Mouse (Mus musculus): ENCODE measurements around the gene Gm11084.
"Not testable (repeated sequence)": the region's sequence is repeated elsewhere in the genome, so short reads cannot be mapped to it uniquely, and the experiment has no call there.

Gm11084 gene

GRCm38 (mm10) chr2:72992497-72992896, 6.0 kb upstream of the Gm11084 start:
- no peak for DNase-seq

- not testable (repeated sequence) for DNase-seq
Observed at GRCm38 (mm10) chr2:72988945-72989344, 2.4 kb upstream of the Gm11084 start.

GRCm38 (mm10) chr2:72985516-72985915, 1.0 kb downstream of the Gm11084 start:
- DNase-seq, result no peak

- DNase-seq, result no peak
Observed at GRCm38 (mm10) chr2:72984806-72985205, 1.7 kb downstream of the Gm11084 start.

GRCm38 (mm10) chr2:72983211-72983610, 3.3 kb downstream of the Gm11084 start:
- no peak for DNase-seq

- DNase-seq, result no peak
Observed at GRCm38 (mm10) chr2:72982110-72982785, 4.3 kb downstream of the Gm11084 start.

- DNase-seq, result no peak
Observed at GRCm38 (mm10) chr2:72981441-72982109, 4.9 kb downstream of the Gm11084 start.

- no peak for DNase-seq
Observed at GRCm38 (mm10) chr2:72981075-72981420, 5.5 kb downstream of the Gm11084 start.

- peak; percentile 98 for DNase-seq
Observed at GRCm38 (mm10) chr2:72980337-72981074, 6.0 kb downstream of the Gm11084 start, which contains the start of gene Sp3. TSS of gene Sp3 (minus strand) at chr2:72980446.

- DNase-seq, result peak; percentile 77
Observed at GRCm38 (mm10) chr2:72979659-72980071, 6.9 kb downstream of the Gm11084 start.

- DNase-seq, result peak; percentile 84
Observed at GRCm38 (mm10) chr2:72978901-72979658, 7.4 kb downstream of the Gm11084 start.

- no peak for DNase-seq
Observed at GRCm38 (mm10) chr2:72978473-72978872, 8.0 kb downstream of the Gm11084 start.

- DNase-seq, result no peak
Observed at GRCm38 (mm10) chr2:72977272-72977671, 9.2 kb downstream of the Gm11084 start.

- no peak for DNase-seq
Observed at GRCm38 (mm10) chr2:72976036-72976435, 10.5 kb downstream of the Gm11084 start.

GRCm38 (mm10) chr2:72970831-72971230, 15.7 kb downstream of the Gm11084 start:
- no peak for DNase-seq

- DNase-seq, result no peak
Observed at GRCm38 (mm10) chr2:72970302-72970701, 16.2 kb downstream of the Gm11084 start.

- no peak for DNase-seq
Observed at GRCm38 (mm10) chr2:72968536-72968935, 18.0 kb downstream of the Gm11084 start.

GRCm38 (mm10) chr2:72965450-72965849, 21.1 kb downstream of the Gm11084 start:
- no peak for DNase-seq

GRCm38 (mm10) chr2:72956415-72956814, 30.1 kb downstream of the Gm11084 start:
- no peak for DNase-seq

- no peak for DNase-seq
Observed at GRCm38 (mm10) chr2:72952979-72953378, 33.5 kb downstream of the Gm11084 start.

GRCm38 (mm10) chr2:72935937-72936336, 50.6 kb downstream of the Gm11084 start:
- no peak for DNase-seq

GRCm38 (mm10) chr2:72932186-72932585, 54.3 kb downstream of the Gm11084 start:
- no peak for DNase-seq

GRCm38 (mm10) chr2:72924981-72925380, 61.5 kb downstream of the Gm11084 start:
- no peak for DNase-seq

Measured in right cerebral cortex, postnatal 25 days (tissue).